Mouse (Mus musculus) midbrain, embryonic 14.5 days (tissue): ENCODE measurements around the gene Clcnkb. TPM values are rescaled to one million over a fixed set of nuclear protein-coding genes. Genes with fewer than 3 reads are reported as not detected.

ENCODE experiments used
- ATAC-seq: fragments of 200-750 bp; cut with Nextera tagmentation; 2 replicates; pipeline ENCODE4 v1.8.0; 2017; ENCODE audit warnings: moderate number of reproducible peaks, moderate library complexity; ENCODE audit not compliant: low FRiP score, low TSS enrichment
- DNase-seq: peaks from one replicate; pipeline ENCODE4 v3.0.0-alpha.2; 2015
- H3K27ac ChIP-seq: fragments of 300-500 bp; sonication (generic); replicated peaks from 2 replicates; pipeline ENCODE4 v1.5.1; 2014; ENCODE audit warnings: mild to moderate bottlenecking, low read depth, low read length, moderate library complexity
- H3K27me3 ChIP-seq: fragments of 300-500 bp; sonication (generic); 2 replicates; pipeline ENCODE4 v1.6.1; 2014; ENCODE audit warnings: low read length, control low read depth, mixed read lengths; ENCODE audit not compliant: control insufficient read depth, insufficient read depth
- H3K36me3 ChIP-seq: fragments of 300-500 bp; sonication (generic); 2 replicates; pipeline ENCODE4 v1.6.1; 2014; ENCODE audit warnings: low read length, control low read depth; ENCODE audit not compliant: control insufficient read depth, insufficient read depth
- H3K4me1 ChIP-seq: fragments of 300-500 bp; sonication (generic); 2 replicates; pipeline ENCODE4 v1.6.1; 2014; ENCODE audit warnings: mild to moderate bottlenecking, antibody characterized with exemption, low read length, control low read depth; ENCODE audit not compliant: control insufficient read depth, insufficient read depth
- H3K4me2 ChIP-seq: fragments of 300-500 bp; sonication (generic); 2 replicates; pipeline ENCODE4 v1.6.1; 2014; ENCODE audit warnings: mild to moderate bottlenecking, low read length, moderate library complexity
- H3K4me3 ChIP-seq: fragments of 300-500 bp; sonication (generic); replicated peaks from 2 replicates; pipeline ENCODE4 v1.5.1; 2014; ENCODE audit warnings: low read depth, low read length
- H3K9ac ChIP-seq: fragments of 300-500 bp; sonication (generic); replicated peaks from 2 replicates; pipeline ENCODE4 v1.6.1; 2014; ENCODE audit warnings: mild to moderate bottlenecking, low read length, moderate library complexity
- H3K9me3 ChIP-seq: fragments of 300-500 bp; sonication (generic); 2 replicates; pipeline ENCODE4 v1.6.1; 2016; ENCODE audit warnings: low read length, control low read depth, mixed read lengths; ENCODE audit not compliant: control insufficient read depth
- WGBS: fragments of 180-500 bp; shearing (Covaris S2); extraction: QIAGEN DNeasy Blood & Tissue Kit; methylation state at CpG from one replicate; pipeline ENCODE4 v1.1.7; 2014; 5-methylcytosine and 5-hydroxymethylcytosine counted together
- polyA plus RNA-seq: library from polyadenylated mRNA; unstranded; fragments of >200 nt; fragmentation: Nextera tagmentation; extraction: Ambion mirVana; gene quantifications from 2 replicates; pipeline ENCODE4 v1.2.1, GENCODE M21; 2014

Clcnkb gene
- polyA plus RNA-seq = not detected in 2 replicates

DNA sequence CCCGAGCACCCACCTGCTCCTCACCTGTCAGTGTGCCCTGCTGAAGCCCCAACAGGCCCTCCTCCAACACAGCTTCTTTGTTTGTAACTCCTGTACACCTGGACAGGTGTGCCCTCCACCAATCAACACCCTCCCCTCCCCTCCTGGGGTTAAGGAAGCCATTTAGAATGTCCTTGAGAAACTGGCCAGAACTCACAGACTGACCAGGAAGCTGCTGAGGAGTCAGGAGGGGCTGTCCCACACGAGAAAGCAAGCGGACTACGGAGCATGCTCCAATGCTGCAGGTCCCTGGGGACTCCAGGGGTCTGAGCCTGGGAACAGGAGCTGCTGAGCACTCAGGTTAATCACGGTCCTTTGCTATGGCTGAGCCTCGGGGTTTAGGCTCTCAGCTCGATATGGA is at the start of gene Clcnkb:
TSS of gene Clcnkb (minus strand) at position 91 of the 400 bp plus-strand sequence.
- ATAC-seq (no peak), DNase-seq (no peak)
- Histone ChIP-seq H3K36me3 (no peaks in the 10 kb centered on the region), H3K9ac (no peak within 1 kb of the TSS), H3K4me2 (no peak within 1 kb of the TSS), H3K4me1 (no peaks in the 10 kb centered on the region), H3K4me3 (no peak within 1 kb of the TSS), H3K27ac (no peak within 1 kb of the TSS), H3K27me3 (no peaks in the 10 kb centered on the region), H3K9me3 (no peaks in the 10 kb centered on the region)
- WGBS = 66% methylated on average over 7 of the region's 7 CpGs

DNA sequence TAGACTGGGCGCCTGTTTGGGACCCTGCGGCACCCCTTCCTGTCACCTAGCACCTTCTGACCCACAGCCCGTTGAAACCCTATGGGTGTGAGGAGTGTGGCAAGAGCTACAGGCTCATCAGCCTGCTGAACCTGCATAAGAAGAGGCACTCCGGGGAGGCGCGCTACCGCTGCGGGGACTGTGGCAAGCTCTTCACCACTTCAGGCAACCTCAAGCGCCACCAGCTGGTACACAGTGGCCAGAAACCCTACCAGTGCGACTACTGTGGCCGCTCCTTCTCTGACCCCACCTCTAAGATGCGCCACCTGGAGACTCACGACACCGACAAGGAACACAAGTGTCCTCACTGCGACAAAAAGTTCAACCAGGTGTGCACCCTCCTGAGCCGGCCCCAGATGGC is 48.9 kb upstream of the Clcnkb start:
- Histone ChIP-seq H3K9ac (no peak overlapping the region), H3K4me1 (0 out of 2 replicates have a peak, but pooled peaks cover 3% of the 10 kb centered on the region), H3K36me3 (peaks cover 82% of the 10 kb centered on the region), H3K9me3 (no peaks in the 10 kb centered on the region), H3K4me2 (no peak overlapping the region), H3K4me3 (no peak overlapping the region), H3K27me3 (no peaks in the 10 kb centered on the region), H3K27ac (no peak overlapping the region)
- DNase-seq = no peak
- 78% methylated on average over 16 of the region's 16 CpGs for WGBS
- ATAC-seq = no peak

DNA sequence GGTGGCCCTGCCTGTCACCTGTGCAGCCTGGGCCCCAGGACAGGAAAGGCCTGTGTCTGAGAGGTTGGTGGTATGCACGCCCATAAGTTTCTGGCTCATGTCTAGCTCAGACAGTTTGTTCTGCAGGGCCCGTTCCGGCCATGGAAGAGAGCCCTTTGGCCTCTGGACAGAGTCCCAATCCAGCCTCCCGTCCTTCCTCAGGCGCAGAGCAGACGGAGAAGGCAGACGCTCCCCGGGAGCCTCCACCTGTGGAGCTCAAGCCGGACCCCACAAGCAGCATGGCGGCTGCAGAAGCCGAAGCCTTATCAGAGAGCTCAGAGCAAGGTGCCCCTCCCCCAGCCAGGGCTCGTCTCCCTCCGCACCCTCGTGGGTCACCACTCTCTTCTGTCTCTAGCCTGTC is 47.7 kb upstream of the Clcnkb start:
- 86% methylated on average over 14 of the region's 14 CpGs for WGBS
- no peak overlapping the region for H3K4me3 ChIP-seq
- H3K36me3 ChIP-seq = peaks cover 69% of the 10 kb centered on the region
- ATAC-seq (no peak), DNase-seq (no peak)
- no peak overlapping the region for H3K4me2 ChIP-seq
- H3K4me1 ChIP-seq = 0 out of 2 replicates have a peak, but pooled peaks cover 3% of the 10 kb centered on the region
- no peaks in the 10 kb centered on the region for H3K9me3 ChIP-seq
- H3K27ac ChIP-seq = no peak overlapping the region
- no peaks in the 10 kb centered on the region for H3K27me3 ChIP-seq
- no peak overlapping the region for H3K9ac ChIP-seq

DNA sequence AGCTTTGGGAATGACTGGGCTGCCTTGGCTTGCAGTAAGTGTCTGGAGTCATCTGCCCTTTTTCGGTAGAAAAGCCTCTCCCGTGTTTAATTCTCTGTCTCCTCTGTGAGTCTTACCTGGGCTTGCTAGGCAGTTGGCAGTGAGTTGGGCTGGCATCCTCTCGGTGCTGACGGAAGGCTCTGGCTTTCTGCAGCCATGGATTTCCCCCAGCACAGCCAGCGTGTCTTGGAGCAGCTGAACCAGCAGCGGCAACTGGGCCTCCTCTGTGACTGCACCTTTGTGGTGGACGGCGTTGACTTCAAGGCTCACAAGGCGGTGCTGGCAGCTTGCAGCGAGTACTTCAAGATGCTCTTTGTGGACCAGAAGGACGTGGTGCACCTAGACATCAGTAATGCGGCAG is 45.8 kb upstream of the Clcnkb start:
- ATAC-seq = no peak
- Histone ChIP-seq H3K9me3 (no peaks in the 10 kb centered on the region), H3K4me2 (no peak overlapping the region), H3K27me3 (no peaks in the 10 kb centered on the region), H3K27ac (no peak overlapping the region), H3K4me1 (0 out of 2 replicates have a peak, but pooled peaks cover 3% of the 10 kb centered on the region), H3K9ac (no peak overlapping the region), H3K4me3 (no peak overlapping the region), H3K36me3 (peaks cover 51% of the 10 kb centered on the region)
- DNase-seq = no peak
- WGBS = 88% methylated on average over 12 of the region's 12 CpGs

GRCm38 (mm10) chr4:141461088-141461487 is 45.3 kb upstream of the Clcnkb start:
- ATAC-seq = no peak
- peaks cover 50% of the 10 kb centered on the region for H3K36me3 ChIP-seq

GRCm38 (mm10) chr4:141460481-141460880 is 44.7 kb upstream of the Clcnkb start:
- H3K36me3 ChIP-seq = peaks cover 48% of the 10 kb centered on the region
- DNase-seq (no peak), ATAC-seq (no peak)
- no peak overlapping the region for H3K27ac ChIP-seq
- H3K9ac ChIP-seq = no peak overlapping the region
- H3K9me3 ChIP-seq = no peaks in the 10 kb centered on the region
- no peak overlapping the region for H3K4me2 ChIP-seq
- no peak overlapping the region for H3K4me3 ChIP-seq
- WGBS = 94% methylated on average over 4 of the region's 4 CpGs
- H3K27me3 ChIP-seq = no peaks in the 10 kb centered on the region
- H3K4me1 ChIP-seq = 0 out of 2 replicates have a peak, but pooled peaks cover 3% of the 10 kb centered on the region

More at GRCm38 (mm10) chr4:141461088-141461487, 45.3 kb upstream of the Clcnkb start:
- Histone ChIP-seq H3K27me3 (no peaks in the 10 kb centered on the region), H3K9me3 (no peaks in the 10 kb centered on the region), H3K27ac (no peak overlapping the region), H3K4me2 (no peak overlapping the region), H3K4me3 (no peak overlapping the region), H3K9ac (no peak overlapping the region), H3K4me1 (0 out of 2 replicates have a peak, but pooled peaks cover 3% of the 10 kb centered on the region)
- 22% methylated on average over 12 of the region's 12 CpGs for WGBS
- peak; percentile 39 for DNase-seq

DNA sequence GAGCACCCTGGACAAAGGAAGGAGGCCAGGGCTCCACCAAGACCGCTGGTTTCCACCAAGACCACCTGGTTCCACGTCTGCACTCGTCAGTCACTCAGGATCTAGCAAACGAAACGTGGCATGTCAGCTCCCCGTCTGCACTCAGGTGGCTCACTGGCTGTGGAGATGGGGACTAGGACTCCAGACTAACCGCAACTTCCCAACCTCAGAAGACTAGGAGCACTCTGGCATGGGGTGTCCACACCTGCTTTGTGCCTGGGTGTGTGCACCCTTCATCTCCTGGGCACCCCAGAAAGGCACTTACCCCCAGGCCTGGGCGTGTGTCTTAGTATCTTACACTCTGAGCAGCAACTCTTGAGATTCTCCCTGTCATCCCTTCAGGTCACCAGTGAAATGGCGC is 44.0 kb upstream of the Clcnkb start:
- Histone ChIP-seq H3K4me2 (no peak overlapping the region), H3K9ac (no peak overlapping the region), H3K36me3 (peaks cover 41% of the 10 kb centered on the region), H3K27me3 (no peaks in the 10 kb centered on the region), H3K4me1 (0 out of 2 replicates have a peak, but pooled peaks cover 3% of the 10 kb centered on the region), H3K9me3 (no peaks in the 10 kb centered on the region), H3K27ac (no peak overlapping the region), H3K4me3 (no peak overlapping the region)
- DNase-seq (no peak), ATAC-seq (no peak)
- 87% methylated on average over 9 of the region's 9 CpGs for WGBS

DNA sequence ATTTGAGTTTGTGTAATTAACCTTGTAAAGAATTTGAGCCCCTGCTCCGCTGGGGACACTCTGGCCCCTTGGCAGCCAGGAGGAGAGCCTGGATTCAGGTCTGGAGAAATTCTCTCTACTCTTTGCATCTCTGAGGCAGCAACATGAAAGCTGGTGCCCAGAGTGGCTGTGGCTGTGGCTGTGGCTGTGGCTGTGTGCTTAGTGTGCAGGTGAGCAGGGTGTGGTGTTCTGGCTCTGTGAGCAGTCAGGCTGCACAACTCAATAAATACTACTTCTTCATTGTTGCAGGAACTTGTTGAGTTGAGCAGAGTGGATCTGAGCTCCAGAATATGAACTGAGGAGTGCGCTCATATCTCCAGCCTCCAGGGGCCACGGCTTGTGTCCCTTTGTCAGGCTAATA is 43.1 kb upstream of the Clcnkb start:
- Histone ChIP-seq H3K36me3 (peaks cover 34% of the 10 kb centered on the region), H3K9ac (no peak overlapping the region), H3K4me2 (no peak overlapping the region), H3K4me1 (0 out of 2 replicates have a peak, but pooled peaks cover 3% of the 10 kb centered on the region), H3K4me3 (no peak overlapping the region), H3K9me3 (no peaks in the 10 kb centered on the region), H3K27me3 (no peaks in the 10 kb centered on the region), H3K27ac (no peak overlapping the region)
- 79% methylated on average over 3 of the region's 3 CpGs for WGBS
- ATAC-seq = no peak
- DNase-seq = no peak

DNA sequence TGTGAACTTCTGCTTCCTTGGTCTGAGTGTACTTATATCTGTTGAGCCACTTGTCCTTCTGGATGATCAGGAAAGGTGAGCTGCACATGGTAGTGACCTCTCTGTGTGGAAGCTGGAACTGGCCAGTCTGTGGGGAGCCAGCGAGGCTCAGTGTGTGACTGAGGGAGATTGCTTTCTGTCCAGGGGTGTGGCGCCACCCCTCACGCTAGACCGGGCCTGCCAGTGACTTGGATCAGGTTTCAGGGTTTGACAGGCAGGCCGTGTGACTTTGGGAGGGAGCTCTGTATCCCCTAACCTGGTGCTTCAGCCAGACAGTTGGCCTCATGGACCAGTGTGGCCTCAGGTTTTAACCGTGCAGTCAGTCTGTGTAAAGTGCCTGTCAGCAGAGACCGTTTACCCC is 42.4 kb upstream of the Clcnkb start:
- peaks cover 32% of the 10 kb centered on the region for H3K36me3 ChIP-seq
- H3K27ac ChIP-seq = no peak overlapping the region
- no peak overlapping the region for H3K4me3 ChIP-seq
- no peaks in the 10 kb centered on the region for H3K9me3 ChIP-seq
- H3K4me1 ChIP-seq = 0 out of 2 replicates have a peak, but pooled peaks cover 3% of the 10 kb centered on the region
- DNase-seq (no peak), ATAC-seq (no peak)
- H3K27me3 ChIP-seq = no peaks in the 10 kb centered on the region
- 16% methylated on average over 7 of the region's 7 CpGs for WGBS
- no peak overlapping the region for H3K9ac ChIP-seq
- H3K4me2 ChIP-seq = no peak overlapping the region
